Mouse (Mus musculus) CH12F3 (cell line): ENCODE data around the gene Hyal1.
"Not testable (repeated sequence)": the region's sequence is repeated elsewhere in the genome, so short reads cannot be mapped to it uniquely, and the experiment has no call there.

Experiments used
- in situ Hi-C: fragments of 300-500 bp; cut with MboI; formaldehyde crosslinking; loops from 2 replicates; pipeline ENCODE4 v1.14.3; 2020; ENCODE audit warnings: low sequenced_read_pairs

Gene Hyal1

GRCm38 (mm10) chr9:107550491-107551116, 26.1 kb upstream of the Hyal1 start:
- in situ Hi-C loops = no loop called here

- in situ Hi-C loops = no loop called here
Measured at GRCm38 (mm10) chr9:107551117-107551889, 25.4 kb upstream of the Hyal1 start, which contains the start of gene Rassf1. Gene Rassf1, plus strand, starts transcription at chr9:107551555.

- in situ Hi-C loops = no loop called here
Measured at GRCm38 (mm10) chr9:107551890-107552355, 24.8 kb upstream of the Hyal1 start.

- in situ Hi-C loops = no loop called here
Measured at GRCm38 (mm10) chr9:107552690-107553393, 23.9 kb upstream of the Hyal1 start.

- in situ Hi-C loops = no loop called here
Measured at GRCm38 (mm10) chr9:107553541-107554318, 23.0 kb upstream of the Hyal1 start.

- in situ Hi-C loops = no loop called here
Measured at GRCm38 (mm10) chr9:107554319-107554825, 22.4 kb upstream of the Hyal1 start.

GRCm38 (mm10) chr9:107555031-107555457, 21.7 kb upstream of the Hyal1 start:
- in situ Hi-C loops = no loop called here

- in situ Hi-C loops = no loop called here
Measured at GRCm38 (mm10) chr9:107555701-107556100, 21.0 kb upstream of the Hyal1 start.

- in situ Hi-C loops = no loop called here
Measured at GRCm38 (mm10) chr9:107556346-107556745, 20.4 kb upstream of the Hyal1 start.

- in situ Hi-C loops = no loop called here
Measured at GRCm38 (mm10) chr9:107563029-107563581, 13.6 kb upstream of the Hyal1 start, which contains the start of gene Tusc2. Gene Tusc2, plus strand, starts transcription at chr9:107563255.

GRCm38 (mm10) chr9:107565556-107565955, 11.2 kb upstream of the Hyal1 start:
- in situ Hi-C loops = not testable (repeated sequence)

GRCm38 (mm10) chr9:107566041-107566709, 10.6 kb upstream of the Hyal1 start:
- in situ Hi-C loops = no loop called here

GRCm38 (mm10) chr9:107566855-107567254, 9.9 kb upstream of the Hyal1 start:
- in situ Hi-C loops = no loop called here

GRCm38 (mm10) chr9:107567702-107568319, 8.9 kb upstream of the Hyal1 start, which contains the start of gene Hyal2:
Gene Hyal2, plus strand, starts transcription at chr9:107567945.
- in situ Hi-C loops = no loop called here

- in situ Hi-C loops = no loop called here
Measured at GRCm38 (mm10) chr9:107568331-107569261, 8.1 kb upstream of the Hyal1 start.

GRCm38 (mm10) chr9:107569270-107569669, 7.5 kb upstream of the Hyal1 start:
- in situ Hi-C loops = no loop called here

GRCm38 (mm10) chr9:107570016-107570415, 6.7 kb upstream of the Hyal1 start:
- in situ Hi-C loops = no loop called here

- in situ Hi-C loops = no loop called here
Measured at GRCm38 (mm10) chr9:107570845-107571244, 5.9 kb upstream of the Hyal1 start.
